Mouse (Mus musculus): ENCODE measurements around the gene Olfr566. TPM values are rescaled to one million over a fixed set of nuclear protein-coding genes. Genes with fewer than 3 reads are reported as not detected.

Olfr566 gene
- polyA plus RNA-seq (2015; fragmentation: Nextera tagmentation; extraction: Ambion mirVana), result 0.15 TPM in 1 of 2 replicates, not detected in the other

GRCm38 (mm10) chr7:102858665-102859064, at the start of gene Olfr566:
Olfr566 (minus strand) TSS chr7:102858765.

GRCm38 (mm10) chr7:102890782-102891181, 32.2 kb upstream of the Olfr566 start, which contains the start of gene Olfr569:
Olfr569 (minus strand) TSS chr7:102890882.

GRCm38 (mm10) chr7:102876822-102877221, 18.3 kb upstream of the Olfr566 start, which contains the start of gene Olfr568:
Olfr568 (plus strand) TSS chr7:102877122.

Other genes with a start within 250 kb of the Olfr566 start
- gene Olfr553, start 240.5 kb downstream of the Olfr566 start, polyA plus RNA-seq (2015; fragmentation: Nextera tagmentation; extraction: Ambion mirVana), result not detected in 2 replicates
- gene Olfr554, start 220.3 kb downstream of the Olfr566 start, polyA plus RNA-seq (2015; fragmentation: Nextera tagmentation; extraction: Ambion mirVana), result not detected in 2 replicates
- not detected in 2 replicates for gene Olfr555, start 199.9 kb downstream of the Olfr566 start, polyA plus RNA-seq (2015; fragmentation: Nextera tagmentation; extraction: Ambion mirVana)
- gene Olfr556, start 193.9 kb downstream of the Olfr566 start, polyA plus RNA-seq (2015; fragmentation: Nextera tagmentation; extraction: Ambion mirVana), result not detected in 2 replicates
- gene Trim68, start 171.4 kb downstream of the Olfr566 start, polyA plus RNA-seq (2015; fragmentation: Nextera tagmentation; extraction: Ambion mirVana), result 5.8 and 6.5 TPM in 2 replicates
- not detected in 2 replicates for gene Olfr557, start 162.9 kb downstream of the Olfr566 start, polyA plus RNA-seq (2015; fragmentation: Nextera tagmentation; extraction: Ambion mirVana)
- 3.7 and 3.8 TPM in 2 replicates for gene Olfr558, start 156.6 kb downstream of the Olfr566 start, polyA plus RNA-seq (2015; fragmentation: Nextera tagmentation; extraction: Ambion mirVana)
- not detected in 2 replicates for gene Olfr33, start 139.7 kb downstream of the Olfr566 start, polyA plus RNA-seq (2015; fragmentation: Nextera tagmentation; extraction: Ambion mirVana)
- gene Olfr559, start 131.3 kb downstream of the Olfr566 start, polyA plus RNA-seq (2015; fragmentation: Nextera tagmentation; extraction: Ambion mirVana), result not detected in 2 replicates
- not detected in 2 replicates for gene Olfr560, start 99.4 kb downstream of the Olfr566 start, polyA plus RNA-seq (2015; fragmentation: Nextera tagmentation; extraction: Ambion mirVana)
- gene Olfr78, start 99.3 kb downstream of the Olfr566 start, polyA plus RNA-seq (2015; fragmentation: Nextera tagmentation; extraction: Ambion mirVana), result 0.90 and 0.95 TPM in 2 replicates
- gene Olfr561, start 87.5 kb downstream of the Olfr566 start, polyA plus RNA-seq (2015; fragmentation: Nextera tagmentation; extraction: Ambion mirVana), result 0.09 and 0.23 TPM in 2 replicates
- not detected in 2 replicates for gene Olfr564, start 55.3 kb downstream of the Olfr566 start, polyA plus RNA-seq (2015; fragmentation: Nextera tagmentation; extraction: Ambion mirVana)
- gene Olfr568, start 18.4 kb upstream of the Olfr566 start, polyA plus RNA-seq (2015; fragmentation: Nextera tagmentation; extraction: Ambion mirVana), result not detected in 2 replicates
- gene Olfr569, start 32.1 kb upstream of the Olfr566 start, polyA plus RNA-seq (2015; fragmentation: Nextera tagmentation; extraction: Ambion mirVana), result not detected in 2 replicates
- not detected in 2 replicates for gene Olfr570, start 35.8 kb upstream of the Olfr566 start, polyA plus RNA-seq (2015; fragmentation: Nextera tagmentation; extraction: Ambion mirVana)
- not detected in 2 replicates for gene Olfr571, start 58.8 kb upstream of the Olfr566 start, polyA plus RNA-seq (2015; fragmentation: Nextera tagmentation; extraction: Ambion mirVana)
- not detected in 2 replicates for gene Olfr572, start 65.6 kb upstream of the Olfr566 start, polyA plus RNA-seq (2015; fragmentation: Nextera tagmentation; extraction: Ambion mirVana)
- not detected in 2 replicates for gene Olfr573-ps1, start 83.8 kb upstream of the Olfr566 start, polyA plus RNA-seq (2015; fragmentation: Nextera tagmentation; extraction: Ambion mirVana)
- not detected in 2 replicates for gene Olfr574, start 89.7 kb upstream of the Olfr566 start, polyA plus RNA-seq (2015; fragmentation: Nextera tagmentation; extraction: Ambion mirVana)
- not detected in 2 replicates for gene Olfr575, start 100.0 kb upstream of the Olfr566 start, polyA plus RNA-seq (2015; fragmentation: Nextera tagmentation; extraction: Ambion mirVana)
- not detected in 2 replicates for gene Olfr576, start 103.9 kb upstream of the Olfr566 start, polyA plus RNA-seq (2015; fragmentation: Nextera tagmentation; extraction: Ambion mirVana)
- gene Olfr577, start 117.2 kb upstream of the Olfr566 start, polyA plus RNA-seq (2015; fragmentation: Nextera tagmentation; extraction: Ambion mirVana), result not detected in 2 replicates
- not detected in 2 replicates for gene Olfr578, start 130.6 kb upstream of the Olfr566 start, polyA plus RNA-seq (2015; fragmentation: Nextera tagmentation; extraction: Ambion mirVana)
- gene Olfr582, start 179.3 kb upstream of the Olfr566 start, polyA plus RNA-seq (2015; fragmentation: Nextera tagmentation; extraction: Ambion mirVana), result not detected in 2 replicates
- gene Olfr583, start 192.5 kb upstream of the Olfr566 start, polyA plus RNA-seq (2015; fragmentation: Nextera tagmentation; extraction: Ambion mirVana), result not detected in 2 replicates
- gene Olfr584, start 223.1 kb upstream of the Olfr566 start, polyA plus RNA-seq (2015; fragmentation: Nextera tagmentation; extraction: Ambion mirVana), result not detected in 2 replicates
- not detected in 2 replicates for gene Olfr585, start 239.0 kb upstream of the Olfr566 start, polyA plus RNA-seq (2015; fragmentation: Nextera tagmentation; extraction: Ambion mirVana)

Measured in skeletal muscle tissue, postnatal 0 days (tissue).